Mouse (Mus musculus) C2C12 (cell line): ENCODE data around the gene Spata20. TPM values are rescaled to one million over a fixed set of nuclear protein-coding genes. Genes with fewer than 3 reads are reported as not detected.

ENCODE experiments used
- H3K27me3 ChIP-seq: one replicate; pipeline ENCODE4 v1.6.1; 2011; ENCODE audit not compliant: control insufficient read depth, insufficient read depth, insufficient read length
- H3K36me3 ChIP-seq: one replicate; pipeline ENCODE4 v1.6.1; 2011; ENCODE audit not compliant: control insufficient read depth, insufficient read depth
- H3K4me3 ChIP-seq: one replicate; pipeline ENCODE4 v1.5.1; 2011; ENCODE audit warnings: mild to moderate bottlenecking, control low read depth; ENCODE audit not compliant: poor library complexity, insufficient read depth, severe bottlenecking
- H3K79me2 ChIP-seq: one replicate; pipeline ENCODE4 v1.6.1; 2011; ENCODE audit not compliant: control insufficient read depth, insufficient read depth
- H3K79me3 ChIP-seq: one replicate; pipeline ENCODE4 v1.6.1; 2011; ENCODE audit warnings: low read depth, control low read depth
- H3ac ChIP-seq: one replicate; pipeline ENCODE3; 2011; ENCODE audit warnings: low read depth; ENCODE audit not compliant: control insufficient read depth, insufficient read length
- CEBPB ChIP-seq: IDR thresholded peaks from one replicate; pipeline ENCODE4 v1.6.1; 2011; ENCODE audit warnings: low read depth, mild to moderate bottlenecking, control low read depth, moderate library complexity
- CTCF ChIP-seq: IDR thresholded peaks from one replicate; pipeline ENCODE4 v1.5.1; 2011; ENCODE audit not compliant: control insufficient read depth, insufficient read depth, insufficient read length
- FOSL1 ChIP-seq: IDR thresholded peaks from one replicate; pipeline ENCODE4 v1.8.0; 2011; ENCODE audit warnings: mild to moderate bottlenecking, low read length; ENCODE audit not compliant: poor library complexity, insufficient read depth, severe bottlenecking
- MAX ChIP-seq: IDR thresholded peaks from one replicate; pipeline ENCODE4 v1.6.1; 2011; ENCODE audit warnings: mild to moderate bottlenecking, control low read depth
- MYOD1 ChIP-seq: IDR thresholded peaks from one replicate; pipeline ENCODE4 v1.6.1; 2011; ENCODE audit warnings: low read depth; ENCODE audit not compliant: control insufficient read depth, insufficient read length
- MYOG ChIP-seq: IDR thresholded peaks from one replicate; pipeline ENCODE4 v1.6.1; 2011; ENCODE audit not compliant: control insufficient read depth, insufficient read length; ENCODE audit errors: extremely low read depth
- USF1 ChIP-seq: IDR thresholded peaks from one replicate; pipeline ENCODE4 v1.6.1; 2011; ENCODE audit warnings: low read depth, mild to moderate bottlenecking, control low read depth, moderate library complexity
- polyA plus RNA-seq: library from polyadenylated mRNA; unstranded; fragments of >200 nt; fragmentation: generic; extraction: Trizol; gene quantifications from one replicate; pipeline ENCODE4 v1.2.1, GENCODE M21; 2012; ENCODE audit warnings: missing spikeins

The Spata20 gene
- polyA plus RNA-seq, 1 experiment = not detected

DNA sequence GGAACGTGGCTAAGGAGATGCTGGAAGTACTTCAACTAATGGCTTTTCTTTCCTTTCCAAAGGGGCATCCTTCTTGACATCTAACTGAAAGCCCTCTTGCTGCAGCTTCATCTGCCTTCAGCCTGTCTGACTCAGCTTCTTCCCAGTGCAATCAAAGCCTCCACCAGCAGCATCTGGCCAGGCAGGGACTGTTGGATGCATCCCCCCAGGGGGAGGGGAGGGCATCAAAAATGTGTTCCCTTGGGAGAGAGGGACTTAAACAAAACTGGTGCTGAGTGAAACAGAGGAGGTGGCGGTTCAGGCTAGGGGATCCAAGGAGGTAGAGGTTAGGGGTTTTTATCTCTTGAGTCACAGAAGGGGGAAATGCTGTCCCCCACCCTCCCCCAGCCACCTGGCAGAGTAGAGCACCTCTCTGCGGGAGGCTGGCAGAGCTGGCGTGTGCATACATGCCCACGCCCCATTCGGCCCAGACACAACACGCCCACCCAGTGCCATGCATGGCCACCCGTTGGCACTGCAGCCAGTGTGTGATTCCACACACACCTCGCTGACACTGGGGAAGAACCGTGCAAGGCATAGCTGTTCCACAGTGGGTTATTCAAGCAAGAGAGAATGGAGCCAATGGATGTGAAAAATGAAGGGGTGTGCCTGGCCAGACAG lies 30.7 kb downstream of the Spata20 start:
- Histone ChIP-seq H3K36me3 (no peaks in the 10 kb centered on the region), H3K79me3 (no peaks in the 10 kb centered on the region), H3K4me3 (no peak overlapping the region), H3K27me3 (peaks cover 81% of the 10 kb centered on the region), H3K79me2 (no peaks in the 10 kb centered on the region), H3ac (no peak overlapping the region)
- TF ChIP-seq CEBPB = no peak
- TF ChIP-seq MYOG = no peak
- TF ChIP-seq FOSL1 = no peak
- TF ChIP-seq USF1 = no peak
- TF ChIP-seq MYOD1 = no peak
- no peak for TF ChIP-seq CTCF
- TF ChIP-seq MAX = no peak

DNA sequence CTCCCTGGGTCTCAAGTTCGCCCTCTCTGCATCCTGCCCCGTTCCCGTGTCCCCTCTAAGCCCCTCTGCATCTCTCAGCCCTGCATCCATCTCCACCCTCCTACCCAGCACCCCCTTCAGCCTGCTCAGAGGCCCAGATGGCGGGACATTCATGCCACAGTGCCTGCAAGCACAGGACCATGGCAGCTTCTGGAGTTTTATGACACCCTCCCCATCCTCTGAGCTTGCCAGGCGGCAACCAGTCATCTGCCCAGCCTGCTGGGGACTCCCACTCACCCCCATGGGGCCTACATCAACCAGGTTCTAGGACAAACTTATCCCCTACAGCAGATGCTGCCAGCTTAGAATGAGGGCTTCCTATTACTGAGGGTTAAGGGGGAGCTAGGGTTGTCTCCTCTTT lies 31.2 kb downstream of the Spata20 start:
- no peaks in the 10 kb centered on the region for H3K79me3 ChIP-seq
- H3K36me3 ChIP-seq = no peaks in the 10 kb centered on the region
- H3K27me3 ChIP-seq = peaks cover 86% of the 10 kb centered on the region
- H3ac ChIP-seq = no peak overlapping the region
- no peak overlapping the region for H3K4me3 ChIP-seq
- no peak for TF ChIP-seq MYOD1
- TF ChIP-seq MYOG = no peak
- no peak for TF ChIP-seq MAX
- no peak for TF ChIP-seq USF1
- TF ChIP-seq CTCF = no peak
- TF ChIP-seq CEBPB = no peak
- no peaks in the 10 kb centered on the region for H3K79me2 ChIP-seq

DNA sequence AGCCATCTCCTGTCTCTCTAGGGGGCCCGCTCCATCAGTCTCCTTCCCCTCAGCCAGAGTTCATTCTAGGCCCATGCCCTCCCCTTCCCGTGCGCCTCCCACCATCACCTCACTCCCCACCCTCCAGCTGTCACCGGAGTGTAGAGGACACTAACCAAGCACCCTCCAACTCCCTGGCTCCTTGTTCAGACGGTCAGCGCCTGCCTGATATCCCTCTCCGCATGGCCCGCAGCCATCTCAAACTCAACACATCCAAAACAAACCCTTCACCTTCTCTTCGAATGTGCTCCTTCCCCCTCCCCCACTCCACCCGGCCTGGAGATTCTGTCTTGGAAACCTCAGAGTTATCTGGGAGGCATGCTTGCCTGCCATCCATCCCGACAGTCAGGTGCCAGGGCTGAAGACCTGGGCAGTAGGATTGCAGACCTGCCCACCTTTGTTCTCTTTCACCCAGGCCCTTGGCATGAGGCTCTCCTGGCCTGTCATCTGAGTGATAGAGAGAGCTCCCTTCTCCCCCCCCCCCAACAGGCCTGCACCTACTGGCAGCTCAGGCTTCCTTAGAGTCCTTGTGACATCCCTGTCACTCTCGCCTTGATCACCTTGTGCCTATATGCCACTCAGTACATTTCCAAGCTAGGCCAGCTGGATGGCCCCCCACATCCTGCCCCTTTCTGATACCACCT lies 34.7 kb downstream of the Spata20 start:
- TF ChIP-seq MYOD1 = no peak
- TF ChIP-seq MYOG = no peak
- TF ChIP-seq FOSL1 = no peak
- TF ChIP-seq CTCF = no peak
- no peak for TF ChIP-seq USF1
- TF ChIP-seq CEBPB = no peak
- no peak for TF ChIP-seq MAX
- peaks cover 74% of the 10 kb centered on the region for H3K27me3 ChIP-seq
- H3K4me3 ChIP-seq = no peak overlapping the region
- H3K36me3 ChIP-seq = no peaks in the 10 kb centered on the region
- H3K79me3 ChIP-seq = no peaks in the 10 kb centered on the region
- no peak overlapping the region for H3ac ChIP-seq
- no peaks in the 10 kb centered on the region for H3K79me2 ChIP-seq

DNA sequence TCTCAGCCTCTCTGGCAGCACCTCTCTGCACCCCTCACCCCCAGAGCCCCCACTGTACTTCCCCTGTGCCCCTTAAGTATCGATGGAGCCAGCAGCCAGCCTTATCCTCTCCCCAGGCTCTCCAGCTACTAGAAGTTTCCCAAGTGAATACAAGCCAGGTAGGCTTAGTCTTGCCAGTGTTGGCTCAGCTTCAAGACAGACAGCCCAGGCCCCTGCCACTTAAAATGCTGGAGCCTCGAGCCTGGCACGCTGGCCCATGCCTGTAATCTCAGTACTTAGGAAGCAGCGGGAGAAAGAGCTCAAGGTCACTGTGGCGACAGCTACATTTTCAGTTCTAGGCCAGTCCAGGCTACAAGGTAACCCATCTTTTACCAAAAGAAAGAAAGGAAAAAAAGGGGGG lies 36.1 kb downstream of the Spata20 start:
- Histone ChIP-seq H3K79me3 (no peaks in the 10 kb centered on the region), H3K4me3 (no peak overlapping the region), H3ac (no peak overlapping the region), H3K79me2 (no peaks in the 10 kb centered on the region), H3K36me3 (no peaks in the 10 kb centered on the region), H3K27me3 (peaks cover 70% of the 10 kb centered on the region)
- TF ChIP-seq MYOD1 = no peak
- TF ChIP-seq CEBPB = no peak
- no peak for TF ChIP-seq MYOG
- no peak for TF ChIP-seq MAX
- no peak for TF ChIP-seq CTCF
- TF ChIP-seq FOSL1 = no peak
- TF ChIP-seq USF1 = no peak

DNA sequence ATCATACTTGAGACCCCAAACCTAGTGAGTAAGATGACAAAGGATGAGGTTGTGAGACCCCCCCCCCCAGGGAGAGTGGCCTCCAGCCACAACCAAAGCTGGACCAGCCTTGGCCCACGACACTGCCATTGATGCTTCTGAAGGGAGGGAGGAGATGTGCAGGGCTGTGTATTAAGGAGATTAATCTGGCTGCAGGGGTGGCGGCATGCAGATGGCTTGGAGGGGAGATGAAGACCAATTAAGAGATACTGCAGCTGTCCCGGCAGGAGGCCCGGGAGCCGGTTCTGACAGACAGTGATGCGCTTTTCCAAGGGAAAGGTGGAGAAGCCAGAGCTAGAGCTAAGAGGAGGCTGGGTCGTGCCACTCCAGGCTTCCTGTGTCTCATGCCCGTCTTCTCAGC lies 36.7 kb downstream of the Spata20 start:
- no peak for TF ChIP-seq MAX
- TF ChIP-seq FOSL1 = no peak
- no peak for TF ChIP-seq MYOD1
- TF ChIP-seq MYOG = no peak
- TF ChIP-seq CTCF = no peak
- no peak for TF ChIP-seq USF1
- no peak for TF ChIP-seq CEBPB
- H3K27me3 ChIP-seq = peaks cover 70% of the 10 kb centered on the region
- no peaks in the 10 kb centered on the region for H3K79me3 ChIP-seq
- no peak overlapping the region for H3K4me3 ChIP-seq
- H3ac ChIP-seq = no peak overlapping the region
- no peaks in the 10 kb centered on the region for H3K79me2 ChIP-seq
- no peaks in the 10 kb centered on the region for H3K36me3 ChIP-seq
